Mouse (Mus musculus) limb, embryonic 11.5 days (tissue): ENCODE measurements around the gene Brd3os. TPM values are rescaled to one million over a fixed set of nuclear protein-coding genes. Genes with fewer than 3 reads are reported as not detected.

Experiments used
- ATAC-seq: fragments of 200-750 bp; cut with Nextera tagmentation; 2 replicates; pipeline ENCODE4 v1.8.0; 2017; ENCODE audit warnings: low read depth; ENCODE audit not compliant: insufficient number of reproducible peaks, low FRiP score, low TSS enrichment
- DNase-seq: peaks from one replicate; pipeline ENCODE4 v3.0.0-alpha.2; 2015; ENCODE audit warnings: low spot score
- H3K27ac ChIP-seq: fragments of 300-500 bp; sonication (generic); replicated peaks from 2 replicates; pipeline ENCODE4 v1.5.1; 2014; ENCODE audit warnings: low read depth, mild to moderate bottlenecking, low read length
- H3K27me3 ChIP-seq: fragments of 300-500 bp; sonication (generic); 2 replicates; pipeline ENCODE4 v1.6.1; 2014; ENCODE audit warnings: mild to moderate bottlenecking, low read length, mixed read lengths; ENCODE audit not compliant: control insufficient read depth, insufficient read depth
- H3K36me3 ChIP-seq: fragments of 300-500 bp; sonication (generic); 2 replicates; pipeline ENCODE4 v1.6.1; 2014; ENCODE audit warnings: mild to moderate bottlenecking, low read length, moderate library complexity, mixed read lengths; ENCODE audit not compliant: control insufficient read depth, insufficient read depth
- H3K4me1 ChIP-seq: fragments of 300-500 bp; sonication (generic); 2 replicates; pipeline ENCODE4 v1.6.1; 2014; ENCODE audit warnings: low read length, mixed read lengths; ENCODE audit not compliant: control insufficient read depth, insufficient read depth
- H3K4me2 ChIP-seq: fragments of 300-500 bp; sonication (generic); 2 replicates; pipeline ENCODE4 v1.6.1; 2014; ENCODE audit warnings: low read depth, mild to moderate bottlenecking, moderate library complexity; ENCODE audit not compliant: severe bottlenecking
- H3K4me3 ChIP-seq: fragments of 300-500 bp; sonication (generic); 2 replicates; pipeline ENCODE4 v1.5.1; 2014; ENCODE audit warnings: low read depth, low read length
- H3K9ac ChIP-seq: fragments of 300-500 bp; sonication (generic); 2 replicates; pipeline ENCODE4 v1.6.1; 2014; ENCODE audit warnings: mild to moderate bottlenecking, low read length
- H3K9me3 ChIP-seq: fragments of 300-500 bp; sonication (generic); 2 replicates; pipeline ENCODE4 v1.6.1; 2016; ENCODE audit warnings: low read length; ENCODE audit not compliant: control insufficient read depth
- WGBS: fragments of 180-500 bp; shearing (Covaris S2); extraction: QIAGEN DNeasy Blood & Tissue Kit; methylation state at CpG from one replicate; pipeline ENCODE4 v1.1.7; 2014; 5-methylcytosine and 5-hydroxymethylcytosine counted together
- polyA plus RNA-seq: library from polyadenylated mRNA; unstranded; fragments of >200 nt; fragmentation: Nextera tagmentation; extraction: Ambion mirVana; gene quantifications from 2 replicates; pipeline ENCODE4 v1.2.1, GENCODE M21; 2014

Gene Brd3os
- polyA plus RNA-seq, 1 experiment from 2014 or later, result 9.8 TPM

- Histone ChIP-seq H3K9me3 (no peaks in the 10 kb centered on the region), H3K4me1 (peaks cover 48% of the 10 kb centered on the region), H3K36me3 (no peaks in the 10 kb centered on the region), H3K27ac (no peak overlapping the region), H3K9ac (no peak overlapping the region), H3K4me3 (no peak overlapping the region), H3K4me2 (no peak overlapping the region), H3K27me3 (no peaks in the 10 kb centered on the region)
- WGBS, result 42% methylated on average over 3 of the region's 3 CpGs
- DNase-seq (no peak), ATAC-seq (no peak)
Observed at GRCm38 (mm10) chr2:27416425-27416824, 25.7 kb upstream of the Brd3os start.

GRCm38 (mm10) chr2:27417648-27418153, 24.4 kb upstream of the Brd3os start:
- WGBS, result 74% methylated on average over 5 of the region's 5 CpGs
- Histone ChIP-seq H3K9ac (no peak overlapping the region), H3K27ac (no peak overlapping the region), H3K4me1 (peaks cover 36% of the 10 kb centered on the region), H3K4me2 (no peak overlapping the region), H3K4me3 (no peak overlapping the region), H3K9me3 (no peaks in the 10 kb centered on the region), H3K36me3 (no peaks in the 10 kb centered on the region), H3K27me3 (no peaks in the 10 kb centered on the region)
- ATAC-seq (no peak), DNase-seq (no peak)

- H3K27me3 ChIP-seq, result no peaks in the 10 kb centered on the region
- DNase-seq (no peak), ATAC-seq (no peak)
- no peak overlapping the region for H3K9ac ChIP-seq
- H3K4me2 ChIP-seq, result no peak overlapping the region
- no peaks in the 10 kb centered on the region for H3K9me3 ChIP-seq
- no peak overlapping the region for H3K4me3 ChIP-seq
- WGBS, result 43% methylated on average over 6 of the region's 6 CpGs
- peaks cover 37% of the 10 kb centered on the region for H3K4me1 ChIP-seq
- no peak overlapping the region for H3K27ac ChIP-seq
- H3K36me3 ChIP-seq, result no peaks in the 10 kb centered on the region
Observed at GRCm38 (mm10) chr2:27418577-27419070, 23.5 kb upstream of the Brd3os start.

- H3K27ac ChIP-seq, result no peak overlapping the region
- 84% methylated on average over 20 of the region's 20 CpGs for WGBS
Observed at GRCm38 (mm10) chr2:27421293-27422068, 20.6 kb upstream of the Brd3os start.

GRCm38 (mm10) chr2:27423596-27423995, 18.5 kb upstream of the Brd3os start:
- Histone ChIP-seq H3K4me1 (peaks cover 29% of the 10 kb centered on the region), H3K4me3 (no peak overlapping the region), H3K9ac (no peak overlapping the region), H3K36me3 (no peaks in the 10 kb centered on the region), H3K27me3 (no peaks in the 10 kb centered on the region), H3K9me3 (no peaks in the 10 kb centered on the region), H3K27ac (no peak overlapping the region), H3K4me2 (no peak overlapping the region)
- WGBS, result 66% methylated on average over 7 of the region's 7 CpGs
- DNase-seq (no peak), ATAC-seq (no peak)

More at GRCm38 (mm10) chr2:27421293-27422068, 20.6 kb upstream of the Brd3os start:
- Histone ChIP-seq H3K4me2 (no peak overlapping the region), H3K4me1 (peaks cover 30% of the 10 kb centered on the region), H3K36me3 (no peaks in the 10 kb centered on the region), H3K27me3 (no peaks in the 10 kb centered on the region), H3K4me3 (no peak overlapping the region), H3K9ac (no peak overlapping the region), H3K9me3 (no peaks in the 10 kb centered on the region)
- DNase-seq (no peak), ATAC-seq (no peak)

GRCm38 (mm10) chr2:27425161-27425611, 16.9 kb upstream of the Brd3os start:
- peaks cover 24% of the 10 kb centered on the region for H3K4me1 ChIP-seq
- peak overlapping the region; percentile 79 for H3K4me3 ChIP-seq
- peak overlapping the region; percentile 99 for H3K4me2 ChIP-seq
- H3K9ac ChIP-seq, result peak overlapping the region; percentile 81
- ATAC-seq, result no peak
- no peaks in the 10 kb centered on the region for H3K36me3 ChIP-seq
- DNase-seq, result peak; percentile 67
- no peaks in the 10 kb centered on the region for H3K27me3 ChIP-seq
- under 1% methylated on average over 17 of the region's 20 CpGs for WGBS
- no peak overlapping the region for H3K27ac ChIP-seq
- H3K9me3 ChIP-seq, result no peaks in the 10 kb centered on the region

- DNase-seq (peak; percentile 63), ATAC-seq (no peak)
- H3K4me3 ChIP-seq, result peak overlapping the region; percentile 79
- no peaks in the 10 kb centered on the region for H3K9me3 ChIP-seq
- H3K36me3 ChIP-seq, result no peaks in the 10 kb centered on the region
- H3K4me2 ChIP-seq, result peak overlapping the region; percentile 99
- H3K9ac ChIP-seq, result peak overlapping the region; percentile 81
- H3K27me3 ChIP-seq, result no peaks in the 10 kb centered on the region
- H3K27ac ChIP-seq, result peak overlapping the region; percentile 47; the same call in 1 of the 2 replicates
- under 1% methylated on average over 55 of the region's 60 CpGs for WGBS
- H3K4me1 ChIP-seq, result peaks cover 24% of the 10 kb centered on the region
Observed at GRCm38 (mm10) chr2:27425751-27426405, 16.2 kb upstream of the Brd3os start.

- Histone ChIP-seq H3K27me3 (no peaks in the 10 kb centered on the region), H3K36me3 (no peaks in the 10 kb centered on the region), H3K4me3 (peak overlapping the region; percentile 79), H3K4me2 (peak overlapping the region; percentile 99), H3K4me1 (peaks cover 24% of the 10 kb centered on the region), H3K27ac (peak overlapping the region; percentile 47; the same call in 1 of the 2 replicates), H3K9me3 (no peaks in the 10 kb centered on the region), H3K9ac (peak overlapping the region; percentile 81)
- under 1% methylated on average over 48 of the region's 64 CpGs for WGBS
- ATAC-seq (peak; percentile 27), DNase-seq (no peak)
Observed at GRCm38 (mm10) chr2:27426406-27426854, 15.7 kb upstream of the Brd3os start.
